Mouse (Mus musculus): Measurements from ENCODE around the gene Med23. TPM values are rescaled to one million over a fixed set of nuclear protein-coding genes. Genes with fewer than 3 reads are reported as not detected.

Gene Med23
- 10 to 100 TPM; 39.5 to 42.3 TPM for total RNA-seq (2023)

DNA sequence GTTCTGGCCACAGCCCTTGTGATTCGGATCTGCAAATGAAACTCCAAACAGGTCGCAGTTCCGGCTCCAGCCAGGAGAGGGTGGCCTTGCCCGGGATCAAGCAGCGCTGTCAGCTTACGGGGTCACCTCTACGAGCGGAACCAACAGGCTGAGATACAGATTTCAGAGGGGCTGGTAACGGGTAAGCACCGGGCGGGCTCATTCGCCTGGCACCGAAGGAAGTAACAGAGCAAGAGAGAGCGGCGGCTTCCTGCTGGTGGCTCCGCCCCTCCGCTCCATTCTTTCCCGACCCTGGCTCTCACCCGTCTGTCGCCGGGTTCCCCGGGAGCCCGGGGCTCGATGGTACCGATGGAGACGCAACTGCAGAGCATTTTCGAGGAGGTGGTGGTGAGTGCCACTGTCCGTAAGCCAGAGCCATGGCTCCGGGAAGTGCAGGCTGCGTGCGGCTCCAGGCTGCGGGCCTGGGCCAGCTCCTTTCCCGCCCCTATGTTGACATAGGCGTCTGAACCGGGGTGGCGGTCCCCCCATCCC lies at the start of gene Med23:
Gene Med23, plus strand, starts transcription at position 227 of the 531 bp plus-strand sequence.

DNA sequence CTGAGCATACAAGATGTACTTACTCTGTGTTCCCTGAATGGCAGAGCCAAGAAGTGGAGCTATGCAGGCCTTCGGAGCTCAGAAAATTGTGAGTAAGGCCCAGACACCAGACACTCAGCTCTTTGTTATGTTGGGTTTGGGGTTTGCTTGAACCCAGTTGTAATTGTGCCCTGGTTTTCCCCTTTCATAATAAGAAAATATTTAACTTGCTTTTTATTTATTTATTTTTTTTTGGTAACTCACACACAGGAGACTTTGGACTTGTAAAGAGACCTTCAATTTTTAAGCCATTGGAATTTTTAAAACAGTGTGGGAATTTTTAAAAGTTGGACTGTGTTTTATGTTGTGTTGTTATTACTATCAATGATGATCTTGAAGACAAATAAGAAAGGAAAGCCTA lies 27.1 kb upstream of the Med23 start, which contains the start of gene Enpp3:
Gene Enpp3, minus strand, starts transcription at position 148 of the 400 bp plus-strand sequence.

DNA sequence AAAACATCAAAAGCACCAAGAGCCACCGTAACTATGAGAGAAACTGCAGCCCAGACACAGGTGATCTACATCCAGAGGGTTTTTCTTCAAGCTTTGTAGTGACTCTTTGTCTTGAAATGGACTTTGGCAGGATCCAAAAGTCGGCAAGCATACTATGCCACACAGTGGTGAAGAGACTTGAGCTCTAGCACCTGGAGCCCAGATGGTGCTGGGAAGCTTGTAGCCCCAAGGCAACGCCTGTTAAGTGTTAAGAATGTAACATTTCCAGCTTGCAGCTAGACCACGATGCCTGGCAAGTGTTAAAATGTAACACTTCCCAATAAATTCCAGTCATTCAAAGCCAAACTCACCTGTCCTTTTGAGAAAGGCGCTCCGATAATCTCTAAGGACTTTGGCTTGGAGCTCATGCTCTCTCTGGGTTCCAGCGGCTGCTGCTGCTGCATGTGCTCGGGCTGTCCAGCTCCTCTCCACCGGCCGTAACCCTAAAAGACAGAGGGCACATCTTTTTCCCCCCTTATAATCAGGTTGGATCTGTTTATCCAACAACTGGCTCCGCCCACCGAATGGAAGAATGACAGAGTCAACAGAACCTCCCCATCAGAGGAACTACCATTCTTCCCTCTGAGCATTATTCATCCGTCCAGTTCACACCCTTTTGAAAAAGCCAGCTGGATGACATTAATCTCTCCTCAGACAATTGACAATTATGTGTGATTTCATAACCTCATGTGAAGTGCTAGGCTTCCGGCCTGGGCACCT lies 57.4 kb downstream of the Med23 start, which contains the start of gene Arg1:
Gene Arg1, minus strand, starts transcription at position 523 of the 759 bp plus-strand sequence.

Other genes with a start within 250 kb of the Med23 start
- gene Enpp1, start 157.8 kb upstream of the Med23 start, total RNA-seq (2023) = 1 to 10 TPM; 6.8 to 7.0 TPM
- not detected for gene Enpp3, start 27.2 kb upstream of the Med23 start, total RNA-seq (2023)
- gene Arg1, start 57.5 kb downstream of the Med23 start, total RNA-seq (2023) = not detected